Mouse (Mus musculus): ENCODE measurements at regions not wholly inside any gene's neighbourhood (a gene's known extent, or its start where the extent isn't known, plus 50 kb on each side); places are given as distances from the start of the nearest gene placed in this dataset.

DNA sequence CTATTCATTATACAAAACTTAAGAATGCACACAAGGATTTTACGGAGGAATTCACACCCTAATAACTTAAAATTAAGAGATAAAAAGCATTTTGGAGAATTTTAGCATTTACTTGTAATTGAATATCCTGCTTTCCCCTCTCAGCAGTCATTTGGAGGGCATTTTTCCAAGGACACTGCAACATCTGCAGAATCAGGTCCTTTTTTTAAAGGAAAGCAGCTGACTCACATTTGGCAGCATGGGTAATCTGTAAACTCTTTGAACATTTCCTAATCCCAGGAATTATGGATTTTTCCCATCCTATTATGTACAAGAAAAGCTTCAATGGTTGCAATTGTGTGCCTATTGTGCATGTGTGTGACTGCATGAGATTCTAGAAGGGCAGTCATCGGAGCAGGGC lies 112.0 kb downstream of the Gm19410 start:
- no peak for DNase-seq

DNA sequence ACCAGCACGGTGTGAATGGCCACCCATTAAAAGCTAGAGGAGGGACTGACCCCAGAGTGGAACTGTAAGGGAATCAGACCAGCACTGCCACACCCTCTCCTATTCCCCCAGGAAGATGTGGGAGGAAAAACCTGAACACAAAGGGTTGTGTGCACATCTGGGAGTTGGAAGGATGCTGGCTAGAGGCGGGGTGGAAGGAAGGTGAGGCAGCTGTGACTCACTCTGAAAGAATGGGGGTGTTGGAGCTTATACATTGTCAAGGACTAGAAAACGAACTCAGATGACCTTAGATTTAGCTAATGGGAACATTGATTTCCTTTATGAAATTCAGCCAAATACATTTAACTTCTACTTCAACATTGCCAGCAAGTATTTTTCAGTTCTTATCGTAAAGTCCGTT lies 116.2 kb downstream of the Gm19410 start:
- no peak for DNase-seq

GRCm38 (mm10) chr8:35882638-35883455 lies 117.3 kb downstream of the Gm19410 start:
- peak; percentile 56 for DNase-seq

DNA sequence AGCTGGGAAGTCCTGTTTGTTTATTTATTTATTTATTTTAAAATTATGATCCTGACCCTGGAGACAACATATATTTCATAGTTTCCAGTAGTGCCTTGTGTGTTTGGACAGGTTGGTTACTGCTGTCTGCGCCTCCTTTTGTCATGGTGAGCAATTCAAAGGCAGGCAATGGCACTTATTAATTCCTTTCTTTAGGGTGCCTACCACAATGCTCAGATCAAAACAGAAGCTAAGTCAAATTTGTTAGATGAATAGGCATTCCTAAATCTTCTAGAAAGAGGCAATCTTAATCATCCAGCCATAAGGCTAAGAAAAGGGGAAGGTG lies 117.8 kb downstream of the Gm19410 start:
- DNase-seq: no peak

DNA sequence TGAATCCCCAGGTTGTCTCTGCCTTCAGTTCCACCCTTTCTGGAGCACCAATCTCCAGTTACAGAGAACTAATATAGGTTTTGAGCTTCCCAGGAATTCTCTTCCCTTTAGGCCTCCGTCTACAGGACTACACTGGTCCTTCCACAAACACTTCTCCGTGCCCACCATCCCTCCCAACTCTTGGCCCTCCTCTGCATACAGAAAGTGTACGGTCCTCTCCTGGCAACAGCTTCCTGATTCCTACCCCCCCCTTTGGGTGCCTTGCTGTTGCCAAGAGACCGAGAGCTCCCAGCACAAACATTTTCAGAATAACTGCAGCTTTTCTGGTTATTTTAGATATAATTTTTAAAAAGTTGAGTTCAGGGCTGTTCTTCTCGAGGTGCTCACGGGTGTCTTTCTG lies 119.0 kb downstream of the Gm19410 start:
- DNase-seq: no peak

DNA sequence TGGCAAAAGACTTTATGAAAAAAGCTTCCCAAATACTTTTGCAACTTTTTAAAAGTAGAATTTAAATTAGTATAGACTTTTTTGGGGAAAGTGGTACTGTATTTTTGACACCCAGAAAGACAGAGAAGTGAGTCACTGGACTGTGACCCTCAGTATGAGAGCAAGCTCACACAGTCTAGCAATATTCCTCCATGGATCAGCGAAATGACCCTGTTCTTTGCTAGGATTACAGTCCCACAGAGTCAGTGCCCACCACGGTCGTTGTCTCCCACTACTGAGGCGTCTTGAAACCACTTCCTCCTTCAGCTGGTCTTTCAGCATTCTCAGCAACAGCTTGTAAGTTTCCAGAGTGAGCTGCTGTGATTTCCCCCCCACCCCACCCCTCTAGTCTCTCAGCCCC lies 124.5 kb downstream of the Gm19410 start:
- no peak for DNase-seq

GRCm38 (mm10) chr8:35891769-35892168 lies 126.2 kb downstream of the Gm19410 start:
- peak; percentile 37 for DNase-seq

DNA sequence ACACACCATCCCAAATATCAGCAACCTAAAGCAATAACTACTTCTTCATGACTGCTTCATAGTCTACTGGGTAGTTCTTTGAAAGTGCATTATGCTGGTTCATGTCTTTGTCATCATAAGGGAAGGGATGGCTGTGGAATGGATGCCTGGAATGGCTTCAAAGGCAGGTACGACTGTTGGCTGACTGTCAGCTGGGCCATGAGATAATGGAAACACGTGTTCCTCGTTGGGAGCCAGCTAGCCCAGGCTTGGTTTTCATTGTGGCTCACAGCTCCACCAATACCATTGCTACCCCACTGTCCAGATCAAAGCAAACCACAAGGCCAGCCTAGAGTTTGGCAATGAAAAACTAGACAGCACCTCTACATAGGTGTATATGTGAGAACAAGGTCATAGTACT lies 132.9 kb downstream of the Gm19410 start:
- DNase-seq: no peak

- DNase-seq: no peak
Measured at GRCm38 (mm10) chr8:35901490-35901889, 135.9 kb downstream of the Gm19410 start.

DNA sequence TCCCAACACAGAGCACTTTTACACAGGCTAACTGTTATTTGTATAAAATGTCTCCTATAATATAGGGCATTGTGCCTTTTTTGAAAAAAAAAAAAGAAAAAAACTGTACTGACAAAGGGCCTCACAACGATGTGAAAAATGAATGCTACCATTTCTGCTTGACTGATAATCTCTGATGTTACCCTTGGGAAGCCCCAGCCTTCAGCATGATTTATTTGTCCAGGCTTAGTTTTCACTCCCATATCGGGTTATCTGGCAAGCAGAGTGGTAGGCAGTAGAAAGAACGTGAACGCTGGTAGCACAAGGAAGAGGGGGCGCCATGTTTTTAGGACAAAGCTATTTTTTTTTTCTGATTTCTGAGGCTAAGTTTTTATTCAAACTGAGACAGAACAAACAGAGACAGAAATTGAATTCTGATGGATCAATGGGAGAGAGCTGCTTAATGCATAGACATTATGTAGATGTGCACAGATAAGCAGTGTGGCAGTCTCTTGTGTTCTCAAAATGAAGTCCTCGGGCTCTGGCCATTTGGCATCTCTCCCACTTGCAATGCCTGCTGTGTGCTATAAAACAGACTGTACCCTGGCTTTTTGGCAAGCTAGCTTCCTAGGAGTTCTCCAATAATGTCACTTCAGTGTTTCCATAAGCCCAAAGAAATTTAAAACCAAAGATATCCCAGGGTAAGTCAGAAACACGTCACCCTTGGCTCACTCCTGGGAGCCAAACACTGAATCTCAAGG lies 139.3 kb downstream of the Gm19410 start:
- DNase-seq: no peak

- DNase-seq: no peak
Measured at GRCm38 (mm10) chr8:35907998-35908397, 142.4 kb downstream of the Gm19410 start.

DNA sequence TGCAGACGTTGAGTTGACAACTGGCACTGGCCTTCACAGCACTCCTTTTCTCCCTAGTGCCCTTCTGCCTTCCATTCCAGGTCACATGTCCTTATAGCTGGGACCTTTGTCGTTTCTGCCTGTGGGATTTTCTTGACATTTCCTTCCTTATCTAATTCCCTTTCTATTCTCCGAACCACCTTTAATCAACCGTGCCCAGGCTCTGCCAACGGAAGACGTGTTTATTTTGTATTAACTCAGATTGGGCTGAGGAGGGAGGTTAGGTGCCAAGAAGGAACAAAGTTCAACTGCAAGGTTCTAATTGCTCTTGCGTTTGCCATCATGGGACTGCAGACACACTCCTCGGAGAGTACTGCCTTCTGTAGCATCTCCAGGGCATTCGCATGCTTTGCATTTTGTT lies 146.7 kb downstream of the Gm19410 start:
- DNase-seq: no peak

- no peak for DNase-seq
Measured at GRCm38 (mm10) chr8:35915878-35916518, 150.4 kb downstream of the Gm19410 start.

DNA sequence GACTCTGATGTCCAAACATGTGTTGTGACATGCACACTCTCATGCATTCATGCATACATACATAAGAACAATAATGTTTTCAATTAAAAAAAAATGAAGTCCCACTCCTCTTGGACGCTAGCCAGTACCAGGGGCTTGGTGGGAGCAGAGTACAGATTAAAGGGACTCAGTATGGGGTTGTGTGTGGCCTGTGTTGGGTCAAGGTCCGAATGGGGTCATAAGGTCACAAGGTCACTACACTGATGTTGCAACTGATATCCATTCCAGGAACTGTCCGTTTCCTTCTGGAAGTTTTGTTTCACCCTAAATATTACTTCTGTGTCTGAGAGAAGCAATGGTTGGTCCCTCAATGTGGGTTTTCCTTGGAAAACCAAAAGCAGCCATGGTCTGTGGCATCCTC lies 152.0 kb downstream of the Gm19410 start:
- no peak for DNase-seq

GRCm38 (mm10) chr8:35919451-35919850 lies 153.9 kb downstream of the Gm19410 start:
- DNase-seq: no peak

DNA sequence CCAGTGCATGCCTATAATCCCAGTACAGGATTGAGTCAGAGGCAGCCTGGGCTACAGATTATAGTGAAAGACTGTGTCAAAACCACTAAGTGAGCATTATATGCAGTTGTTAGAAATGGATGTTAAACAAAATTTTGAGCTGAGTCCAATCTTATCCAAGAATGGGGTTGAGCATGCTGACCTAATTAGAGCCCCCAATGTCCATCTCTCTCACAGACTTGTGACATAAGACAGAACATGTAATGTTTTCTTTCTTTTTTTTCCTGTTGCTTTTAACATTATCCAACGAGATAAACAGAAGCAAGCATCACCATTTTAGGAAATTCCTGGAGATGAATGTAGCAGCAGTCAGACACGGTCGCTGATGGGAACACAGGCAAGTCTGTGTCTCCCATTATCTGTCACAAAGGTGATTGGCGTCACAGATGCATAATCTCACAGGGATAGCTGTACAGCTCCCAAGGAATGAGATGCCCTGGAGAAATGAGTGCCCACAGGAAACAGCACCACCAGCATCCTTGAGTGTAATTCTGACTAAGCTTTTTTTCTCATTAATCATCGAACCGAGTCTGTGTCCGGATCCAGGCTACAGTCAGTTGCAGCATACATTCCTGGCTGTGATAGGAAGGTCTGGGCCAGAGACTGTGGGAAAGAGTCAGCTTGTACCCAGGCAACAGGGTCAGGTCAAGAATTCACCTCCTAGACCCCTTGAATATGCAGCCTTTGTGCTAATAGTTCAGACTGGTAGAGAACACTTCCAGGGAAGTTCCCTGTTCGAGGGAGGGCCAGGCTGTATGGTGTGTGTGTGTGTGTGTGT lies 154.5 kb downstream of the Gm19410 start:
- no peak for DNase-seq

DNA sequence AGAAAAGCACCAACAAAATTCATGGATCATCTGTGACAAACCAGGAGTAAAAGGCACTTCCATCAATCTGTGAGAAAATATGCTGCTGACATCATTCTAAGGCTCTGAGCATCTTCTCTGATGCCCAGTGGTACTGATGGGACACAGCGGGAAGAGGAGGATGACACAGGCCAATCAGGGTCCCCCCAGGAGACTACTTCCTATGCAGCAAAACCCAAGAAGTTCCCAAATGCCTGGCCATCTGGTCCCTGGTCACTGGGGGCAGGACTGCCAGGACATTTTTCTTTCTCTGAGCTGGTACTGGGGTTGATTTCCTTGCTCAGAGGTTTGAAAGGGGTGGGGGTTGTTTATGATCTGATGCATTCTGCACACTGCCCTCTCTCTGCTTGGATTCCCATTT lies 158.4 kb downstream of the Gm19410 start:
- no peak for DNase-seq

DNA sequence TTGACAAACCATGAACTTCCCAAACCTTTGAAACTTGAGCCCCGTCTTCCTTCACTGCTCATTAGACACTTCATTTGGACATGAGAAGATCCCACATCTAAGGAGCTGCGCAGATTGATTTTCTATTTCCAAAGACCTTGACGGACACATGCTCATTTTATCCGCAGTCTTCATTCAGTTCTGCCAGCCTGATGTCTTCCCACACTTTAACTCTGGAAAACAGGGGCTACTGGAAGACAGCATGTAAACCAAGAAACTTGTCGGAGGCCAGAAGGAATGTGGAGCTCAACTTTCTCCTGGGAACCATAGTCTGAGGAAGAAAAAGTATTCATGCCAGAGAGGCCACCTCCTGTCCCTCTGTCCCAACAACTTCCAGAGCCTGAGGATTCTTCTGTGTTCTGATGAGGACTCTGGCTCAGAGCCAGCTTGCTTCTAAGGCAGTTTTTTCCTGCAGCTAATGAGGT lies 161.8 kb downstream of the Gm19410 start:
- DNase-seq: no peak

DNA sequence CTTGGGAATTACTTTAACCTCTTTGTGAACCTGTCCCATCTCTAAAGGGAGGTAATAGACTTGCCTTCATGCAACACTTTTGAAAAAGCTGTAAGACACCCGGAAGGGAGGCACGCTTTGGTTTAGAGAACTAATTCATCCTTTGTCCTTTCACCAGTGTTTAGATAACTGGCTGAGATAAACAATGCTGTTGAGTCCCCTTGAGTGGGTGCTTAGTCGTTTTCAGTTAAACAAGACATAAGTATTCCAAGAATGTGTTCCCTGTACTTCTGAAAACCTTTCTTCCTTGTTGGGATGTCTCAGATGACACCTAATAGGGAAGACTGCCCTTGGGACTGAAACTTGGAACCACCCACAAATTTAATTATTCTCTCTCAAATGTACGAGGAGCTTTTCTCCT lies 164.7 kb downstream of the Gm19410 start:
- DNase-seq: no peak

- DNase-seq: peak; percentile 23
Measured at GRCm38 (mm10) chr8:35933186-35934114, 167.9 kb downstream of the Gm19410 start.

GRCm38 (mm10) chr8:35934115-35934607 lies 168.6 kb downstream of the Gm19410 start:
- DNase-seq: no peak
